32 mouse cellular contexts compared by ENCODE assay signal in genomic region chr19:44525551-44526205, GRCm38 (mm10). TPM values are rescaled to one million over a fixed set of nuclear protein-coding genes. Genes with fewer than 3 reads are reported as not detected.
DNase-seq lines count a peak whose midpoint lies in the region; ATAC-seq and TF ChIP-seq lines count a peak whose summit lies in the region.
"Had no signal": no experiment of that assay in that cellular context is flagged by ENCODE, and none has a peak within 500 bp of the region (broad histone marks: within the 10 kb centered on the region; RNA-seq: fewer than 3 reads in every experiment).

No protein-coding gene starts in this region.

- H3K36me3 ChIP-seq in intestine, embryonic 16.5 days (ENCODE audit: control insufficient read depth, insufficient read depth, low read length) = no peaks in the 10 kb centered on the region
- H3K36me3 ChIP-seq in heart, adult 2 months (ENCODE audit: control insufficient read depth, insufficient read depth, low read length) = no peaks in the 10 kb centered on the region
- H3K36me3 ChIP-seq: forebrain, embryonic 15.5 days; heart, embryonic 13.5 days; hindbrain, embryonic 13.5 days; limb, embryonic 12.5 days; liver, embryonic 12.5 days; midbrain, embryonic 12.5 days had no signal

- H3K79me2 ChIP-seq in heart, adult 2 months (replicated peaks; ENCODE audit: control insufficient read depth, insufficient read depth, low read length) = no peaks in the 10 kb centered on the region

- no peaks in the 10 kb centered on the region for H3K27me3 ChIP-seq in intestine, embryonic 16.5 days (replicated peaks; ENCODE audit: control insufficient read depth, insufficient read depth, low read length)
- no peaks in the 10 kb centered on the region for H3K27me3 ChIP-seq in heart, adult 2 months (ENCODE audit: control insufficient read depth, insufficient read depth, low read length)
- H3K27me3 ChIP-seq: limb, embryonic 12.5 days; liver, embryonic 12.5 days had no signal

- no peaks in the 10 kb centered on the region for H3K4me1 ChIP-seq in intestine, embryonic 16.5 days (ENCODE audit: control insufficient read depth, insufficient read depth, low read length)
- H3K4me1 ChIP-seq in heart, adult 2 months (ENCODE audit: control insufficient read depth, insufficient read depth, low read length) = no peaks in the 10 kb centered on the region
- H3K4me1 ChIP-seq: forebrain, embryonic 15.5 days; heart, embryonic 13.5 days; hindbrain, embryonic 13.5 days; limb, embryonic 12.5 days; liver, embryonic 12.5 days; midbrain, embryonic 12.5 days had no signal

- H3K9me3 ChIP-seq in intestine, embryonic 16.5 days (ENCODE audit: control insufficient read depth, low read length) = no peaks in the 10 kb centered on the region
- H3K9me3 ChIP-seq: forebrain, embryonic 15.5 days; heart, embryonic 13.5 days; hindbrain, embryonic 13.5 days; limb, embryonic 12.5 days; liver, embryonic 12.5 days; midbrain, embryonic 12.5 days had no signal

- intact Hi-C loops in heart, adult 2 months (cut with DNase I) = no loop called here

- H3K4me3 ChIP-seq in intestine, embryonic 16.5 days (ENCODE audit: low read length) = no peak overlapping the region
- H3K4me3 ChIP-seq in heart, adult 2 months = no peak overlapping the region
- H3K4me3 ChIP-seq: forebrain, embryonic 15.5 days; heart, embryonic 13.5 days; hindbrain, embryonic 13.5 days; limb, embryonic 12.5 days; liver, embryonic 12.5 days; midbrain, embryonic 12.5 days had no signal

- DNase-seq in ovary, postnatal 36 days (ENCODE audit: low spot score) = peak; percentile 33
- no peak for DNase-seq in ovary, postnatal 14 days (ENCODE audit: low spot score)
- DNase-seq in thymus, postnatal 14 days = peak; percentile 63
- no peak for DNase-seq in heart, adult 2 months
- DNase-seq in liver = no peak
- DNase-seq: cerebellum, adult 8-10 months; cerebellum, postnatal 36 days; gastrocnemius, postnatal 10 days; heart, adult 18-20 months; heart, postnatal 14 days; kidney, adult 8-10 months; kidney, postnatal 25 days; layer of hippocampus, postnatal 36 days; lung, adult 18-20 months; lung, postnatal 10 days; right cerebral cortex, adult 18-20 months; right cerebral cortex, postnatal 4 days had no signal

- H3K4me2 ChIP-seq in intestine, embryonic 16.5 days (ENCODE audit: low read depth, low read length) = no peak overlapping the region
- H3K4me2 ChIP-seq: forebrain, embryonic 15.5 days; heart, embryonic 13.5 days; hindbrain, embryonic 13.5 days; limb, embryonic 12.5 days; liver, embryonic 12.5 days; midbrain, embryonic 12.5 days had no signal

- TF ChIP-seq EP300 in heart, adult 2 months (IDR thresholded peaks at IDR 0.05; ENCODE audit: insufficient read depth, low read depth, low read length) = no peak

- no peak overlapping the region for H3K9ac ChIP-seq in intestine, embryonic 16.5 days (ENCODE audit: low read depth, low read length)
- no peak overlapping the region for H3K9ac ChIP-seq in heart, adult 2 months (ENCODE audit: low read depth, low read length)
- H3K9ac ChIP-seq: forebrain, embryonic 15.5 days; heart, embryonic 13.5 days; hindbrain, embryonic 13.5 days; limb, embryonic 12.5 days; liver, embryonic 12.5 days; midbrain, embryonic 12.5 days had no signal

- H3K27ac ChIP-seq in intestine, embryonic 16.5 days (ENCODE audit: low read length) = no peak overlapping the region
- no peak overlapping the region for H3K27ac ChIP-seq in heart, adult 2 months
- H3K27ac ChIP-seq: forebrain, embryonic 15.5 days; heart, embryonic 13.5 days; hindbrain, embryonic 13.5 days; limb, embryonic 12.5 days; liver, embryonic 12.5 days; midbrain, embryonic 12.5 days had no signal

- peak; percentile 86 for ATAC-seq in common myeloid progenitor, adult 5-6 weeks (replicated peaks; ENCODE audit: low read depth, poor library complexity, severe bottlenecking)
- peak; percentile 73 for ATAC-seq in megakaryocyte, adult 5-6 weeks (ENCODE audit: poor library complexity, severe bottlenecking)
- no peak for ATAC-seq in intestine, embryonic 16.5 days
- ATAC-seq: forebrain, embryonic 15.5 days; inflammation-experienced regulatory T-cells, adult 6 months; liver, embryonic 12.5 days had no signal

- no peak for TF ChIP-seq CTCF in heart, adult 2 months (IDR thresholded peaks at IDR 0.05)

- WGBS in intestine, embryonic 16.5 days = 72% methylated on average over 9 of the region's 9 CpGs
- WGBS in heart, adult 2 months = 53% methylated on average over 9 of the region's 9 CpGs

- no peak for TF ChIP-seq POLR2A in heart, adult 2 months (IDR thresholded peaks at IDR 0.05; ENCODE audit: insufficient read depth, low read depth, low read length)

RNA-seq across cellular contexts. Expression of gene Sec31b, which starts 20.0 kb away (rescaled TPM):
- total RNA-seq in common myeloid progenitor, adult 5-6 weeks (2017) = 0.24 and 2.6 TPM in 2 replicates
- 0.11 and 0.51 TPM in 2 replicates for total RNA-seq in megakaryocyte, adult 5-6 weeks (2015)
- total RNA-seq in megakaryocyte, adult 5-6 weeks (2017) = 0.37 and 0.92 TPM in 2 replicates
- 0.24 and 0.75 TPM in 2 replicates for polyA plus RNA-seq in intestine, embryonic 16.5 days (2015; fragmentation: Nextera tagmentation; extraction: Ambion mirVana)
- 10 to 100 TPM in 1 of 2 experiments, 1 to 10 TPM in 1; 8.4 to 10.5 TPM for total RNA-seq in heart, adult 2 months (2021)
- 16.9 and 18.5 TPM in 2 replicates for polyA plus RNA-seq in heart, adult 2 months (2012; rRNA removed)

RNA-seq across cellular contexts. Expression of gene Gm20538, which starts 27.0 kb away (rescaled TPM):
- not detected in 2 replicates for total RNA-seq in common myeloid progenitor, adult 5-6 weeks (2017)
- total RNA-seq in megakaryocyte, adult 5-6 weeks (2015) = not detected in 2 replicates
- not detected in 2 replicates for total RNA-seq in megakaryocyte, adult 5-6 weeks (2017)
- not detected in 2 replicates for polyA plus RNA-seq in intestine, embryonic 16.5 days (2015; fragmentation: Nextera tagmentation; extraction: Ambion mirVana)
- not detected for total RNA-seq in heart, adult 2 months (2021)
- polyA plus RNA-seq in heart, adult 2 months (2012; rRNA removed) = not detected in 2 replicates
- total RNA-seq: gastrocnemius, postnatal 10 days; heart, adult 18-20 months; heart, postnatal 14 days; layer of hippocampus, adult 8-10 months; layer of hippocampus, postnatal 36 days; left cerebral cortex, postnatal 10 days had no signal
- polyA plus RNA-seq: brain, embryonic 14.5 days; forebrain, embryonic 15.5 days; heart, embryonic 13.5 days; hindbrain, embryonic 13.5 days; inflammation-experienced regulatory T-cells, adult 6 months; limb, embryonic 12.5 days; liver, embryonic 12.5 days; midbrain, embryonic 12.5 days; neural tube, embryonic 11.5 days had no signal

RNA-seq across cellular contexts. Expression of gene Ndufb8, which starts 29.6 kb away (rescaled TPM):
- total RNA-seq in common myeloid progenitor, adult 5-6 weeks (2017) = 191 and 244 TPM in 2 replicates
- 305 and 327 TPM in 2 replicates for total RNA-seq in megakaryocyte, adult 5-6 weeks (2015)
- 205 and 223 TPM in 2 replicates for total RNA-seq in megakaryocyte, adult 5-6 weeks (2017)
- polyA plus RNA-seq in intestine, embryonic 16.5 days (2015; fragmentation: Nextera tagmentation; extraction: Ambion mirVana) = 650 and 667 TPM in 2 replicates
- total RNA-seq in heart, adult 2 months (2021) = 1,000 to 10,000 TPM; 1,693 to 1,987 TPM
- 2,415 and 3,048 TPM in 2 replicates for polyA plus RNA-seq in heart, adult 2 months (2012; rRNA removed)

RNA-seq across cellular contexts. Expression of gene Wnt8b, which starts 32.4 kb away (rescaled TPM):
- total RNA-seq in common myeloid progenitor, adult 5-6 weeks (2017) = not detected in 2 replicates
- total RNA-seq in megakaryocyte, adult 5-6 weeks (2015) = not detected in 2 replicates
- total RNA-seq in megakaryocyte, adult 5-6 weeks (2017) = 0.07 TPM in 1 of 2 replicates, not detected in the other
- not detected in 2 replicates for polyA plus RNA-seq in intestine, embryonic 16.5 days (2015; fragmentation: Nextera tagmentation; extraction: Ambion mirVana)
- total RNA-seq in heart, adult 2 months (2021) = not detected
- not detected in 2 replicates for polyA plus RNA-seq in heart, adult 2 months (2012; rRNA removed)
- total RNA-seq: gastrocnemius, postnatal 10 days; heart, adult 18-20 months; heart, postnatal 14 days; layer of hippocampus, adult 8-10 months; layer of hippocampus, postnatal 36 days; left cerebral cortex, postnatal 10 days had no signal
- polyA plus RNA-seq: heart, embryonic 13.5 days; inflammation-experienced regulatory T-cells, adult 6 months; limb, embryonic 12.5 days; liver, embryonic 12.5 days; stomach, embryonic 16.5 days had no signal

RNA-seq across cellular contexts. Expression of gene Hif1an, which starts 37.0 kb away (rescaled TPM):
- total RNA-seq in common myeloid progenitor, adult 5-6 weeks (2017) = 11.3 and 14.7 TPM in 2 replicates
- total RNA-seq in megakaryocyte, adult 5-6 weeks (2015) = 3.8 and 4.9 TPM in 2 replicates
- total RNA-seq in megakaryocyte, adult 5-6 weeks (2017) = 6.5 and 6.6 TPM in 2 replicates
- polyA plus RNA-seq in intestine, embryonic 16.5 days (2015; fragmentation: Nextera tagmentation; extraction: Ambion mirVana) = 25.7 and 31.3 TPM in 2 replicates
- total RNA-seq in heart, adult 2 months (2021) = 10 to 100 TPM; 51.1 to 55.5 TPM
- polyA plus RNA-seq in heart, adult 2 months (2012; rRNA removed) = 23.6 and 49.8 TPM in 2 replicates

Comparison
In these comparisons a context has a peak if more than half of its experiments do, and no peak if none do; other contexts are left out.
1. DNase-seq: peak in ovary, postnatal 36 days (single experiment) and thymus, postnatal 14 days (single experiment); none in ovary, postnatal 14 days (single experiment), heart, adult 2 months (0 of 2) and liver (single experiment).